Mouse (Mus musculus): Measurements from ENCODE around the gene Usp42. TPM values are rescaled to one million over a fixed set of nuclear protein-coding genes. Genes with fewer than 3 reads are reported as not detected.
A peak's percentile ranks its signal among the peaks of the same experiment; 100 is the strongest.

Usp42 gene
- total RNA-seq, 2 experiments from 2014 or later = 4.2 to 6.4 TPM

- intact Hi-C loops (cut with DNase I) = no loop called here
- DNase-seq = no peak
These were observed 33.6 kb downstream of the Usp42 start for GRCm38 (mm10) chr5:143698454-143698853.

- peak in 1 of 2 experiments; percentile 13 for DNase-seq
- intact Hi-C loops (cut with DNase I) = no loop called here
These were observed 35.8 kb downstream of the Usp42 start for GRCm38 (mm10) chr5:143696323-143696722.

- no peak for DNase-seq
- intact Hi-C loops (cut with DNase I) = no loop called here
These were observed 41.2 kb downstream of the Usp42 start for GRCm38 (mm10) chr5:143690926-143691325.

GRCm38 (mm10) chr5:143690392-143690791, 41.7 kb downstream of the Usp42 start:
- no peak for DNase-seq
- intact Hi-C loops (cut with DNase I) = no loop called here

GRCm38 (mm10) chr5:143687589-143687988, 44.5 kb downstream of the Usp42 start:
- intact Hi-C loops (cut with DNase I) = no loop called here
- no peak for DNase-seq

GRCm38 (mm10) chr5:143686456-143686855, 45.6 kb downstream of the Usp42 start:
- intact Hi-C loops (cut with DNase I) = no loop called here
- DNase-seq = no peak

- DNase-seq = no peak
- intact Hi-C loops (cut with DNase I) = no loop called here
These were observed 47.1 kb downstream of the Usp42 start for GRCm38 (mm10) chr5:143684911-143685390.

GRCm38 (mm10) chr5:143683696-143684095, 48.4 kb downstream of the Usp42 start:
- intact Hi-C loops (cut with DNase I) = no loop called here

GRCm38 (mm10) chr5:143679654-143680053, 52.4 kb downstream of the Usp42 start:
- no peak for DNase-seq
- intact Hi-C loops (cut with DNase I) = no loop called here

More at GRCm38 (mm10) chr5:143683696-143684095, 48.4 kb downstream of the Usp42 start:
- peak in 1 of 2 experiments; percentile 11 for DNase-seq

GRCm38 (mm10) chr5:143678634-143679271, 53.3 kb downstream of the Usp42 start:
- intact Hi-C loops (cut with DNase I) = no loop called here
- DNase-seq = peak in 1 of 2 experiments; percentile 12

GRCm38 (mm10) chr5:143677363-143677762, 54.7 kb downstream of the Usp42 start:
- no peak for DNase-seq
- intact Hi-C loops (cut with DNase I) = no loop called here

- DNase-seq = no peak
- intact Hi-C loops (cut with DNase I) = no loop called here
These were observed 55.7 kb downstream of the Usp42 start for GRCm38 (mm10) chr5:143676218-143676985.

GRCm38 (mm10) chr5:143674576-143674975, 57.5 kb downstream of the Usp42 start:
- DNase-seq = no peak
- intact Hi-C loops (cut with DNase I) = no loop called here

GRCm38 (mm10) chr5:143670740-143671415, 61.2 kb downstream of the Usp42 start:
- DNase-seq = no peak
- intact Hi-C loops (cut with DNase I) = no loop called here

GRCm38 (mm10) chr5:143669839-143670238, 62.2 kb downstream of the Usp42 start:
- intact Hi-C loops (cut with DNase I) = no loop called here
- DNase-seq = no peak

GRCm38 (mm10) chr5:143669393-143669792, 62.7 kb downstream of the Usp42 start:
- DNase-seq = no peak
- intact Hi-C loops (cut with DNase I) = no loop called here

GRCm38 (mm10) chr5:143668884-143669283, 63.2 kb downstream of the Usp42 start:
- DNase-seq = no peak
- intact Hi-C loops (cut with DNase I) = no loop called here

- intact Hi-C loops (cut with DNase I) = no loop called here
- DNase-seq = no peak
These were observed 66.1 kb downstream of the Usp42 start for GRCm38 (mm10) chr5:143666015-143666414.

- intact Hi-C loops (cut with DNase I) = no loop called here
- DNase-seq = no peak
These were observed 66.5 kb downstream of the Usp42 start for GRCm38 (mm10) chr5:143665561-143665960.

GRCm38 (mm10) chr5:143663074-143663687, 68.9 kb downstream of the Usp42 start:
- DNase-seq = no peak
- intact Hi-C loops (cut with DNase I) = no loop called here

All from gastrocnemius, postnatal 36 days (tissue).